ENCODE assay signal across 26 mouse cellular contexts in the genomic region with DNA sequence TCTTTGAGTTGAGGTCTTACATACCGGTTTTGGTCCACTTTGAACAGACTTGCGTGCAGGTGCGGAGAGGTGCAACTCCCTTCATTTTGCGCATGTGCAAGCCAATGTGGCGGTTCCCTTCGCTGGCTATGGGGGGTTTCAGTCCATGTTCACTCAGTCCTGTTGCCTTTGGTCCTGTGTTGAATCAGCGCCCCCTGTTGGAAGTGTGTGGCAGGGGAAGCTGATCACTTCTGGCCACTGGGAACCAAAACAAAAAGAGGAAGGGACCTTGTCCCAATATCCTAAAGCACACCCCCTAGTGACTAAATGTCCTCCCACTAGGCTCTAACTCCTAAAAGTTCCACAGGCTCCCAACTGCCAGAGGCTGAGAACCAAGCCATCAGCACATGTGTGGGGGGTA. TPM values are rescaled to one million over a fixed set of nuclear protein-coding genes. Genes with fewer than 3 reads are reported as not detected.
DNase-seq lines count a peak whose midpoint lies in the region; ATAC-seq and TF ChIP-seq lines count a peak whose summit lies in the region.
"Had no signal": no experiment of that assay in that cellular context is flagged by ENCODE, and none has a peak within 500 bp of the region (broad histone marks: within the 10 kb centered on the region; RNA-seq: fewer than 3 reads in every experiment).

No protein-coding gene starts in this region.

- no peak overlapping the region for H3K4me3 ChIP-seq in left cerebral cortex, adult 2 months
- H3K4me3 ChIP-seq in CH12.LX (replicated peaks in 1 of 3; ENCODE audit: low read depth in 2 of 3, low read length in 2 of 3, poor library complexity in 1 of 3) = no peak overlapping the region
- no peak overlapping the region for H3K4me3 ChIP-seq in forebrain, embryonic 16.5 days (replicated peaks; ENCODE audit: low read length)
- H3K4me3 ChIP-seq: liver, embryonic 15.5 days had no signal

- WGBS in forebrain, embryonic 16.5 days = 93% methylated on average over 7 of the region's 7 CpGs

- peaks cover 2 to 11% of the 10 kb centered on the region in 2 experiments; a peak in 3 of 4 replicates for H3K4me1 ChIP-seq in CH12.LX (ENCODE audit: control insufficient read depth in 1 of 2, insufficient read depth in 2 of 2)
- H3K4me1 ChIP-seq in forebrain, embryonic 16.5 days (replicated peaks; ENCODE audit: control insufficient read depth, insufficient read depth, low read length) = no peaks in the 10 kb centered on the region
- H3K4me1 ChIP-seq: liver, embryonic 15.5 days had no signal

- TF ChIP-seq POLR2A in CH12.LX (IDR thresholded peaks at IDR 0.05; ENCODE audit: low read depth, low read length) = no peak

- H3K79me2 ChIP-seq in CH12.LX (replicated peaks; ENCODE audit: control insufficient read depth, extremely low read depth, insufficient read depth, poor library complexity, severe bottlenecking) = no peaks in the 10 kb centered on the region

- TF ChIP-seq CTCF in left cerebral cortex, adult 2 months (IDR thresholded peaks at IDR 0.05) = peak; percentile 5
- TF ChIP-seq CTCF in CH12.LX (conservative IDR thresholded peaks at IDR 0.05 in 1 of 2, IDR thresholded peaks at IDR 0.05 in 1 of 2; ENCODE audit: low read depth in 2 of 2, low read length in 2 of 2) = peak; percentile 14 to 50; a peak in 2 of 4 replicates

- H3K36me3 ChIP-seq in CH12.LX (replicated peaks in 1 of 2; ENCODE audit: control insufficient read depth in 1 of 2, insufficient read depth in 1 of 2, low read length in 1 of 2) = peaks cover 15 to 60% of the 10 kb centered on the region in 2 experiments
- H3K36me3 ChIP-seq in forebrain, embryonic 16.5 days (ENCODE audit: control insufficient read depth, insufficient read depth) = no peaks in the 10 kb centered on the region
- H3K36me3 ChIP-seq: liver, embryonic 15.5 days had no signal

- dilution Hi-C loops in CH12.LX (cut with MboI; ENCODE audit: extremely low pct_ligation_motif_present, extremely low pct_unique_long_range_greater_than_20kb, low sequenced_read_pairs) = no loop called here

- TF ChIP-seq EP300 in CH12.LX (IDR thresholded peaks at IDR 0.05; ENCODE audit: low read length) = no peak

- peak; percentile 1 for TF ChIP-seq RAD21 in CH12.LX (IDR thresholded peaks at IDR 0.05; ENCODE audit: low read depth, low read length)

- no peaks in the 10 kb centered on the region for H3K27me3 ChIP-seq in CH12.LX (replicated peaks)
- H3K27me3 ChIP-seq in forebrain, embryonic 16.5 days (replicated peaks; ENCODE audit: control insufficient read depth, insufficient read depth, low read length) = no peaks in the 10 kb centered on the region
- H3K27me3 ChIP-seq: liver, embryonic 15.5 days had no signal

- DNase-seq in CD4-positive, CD25-positive, alpha-beta regulatory T cell, adult 2 months (ENCODE audit: low read depth, low spot score) = peak; percentile 2
- DNase-seq in left cerebral cortex, adult 2 months (ENCODE audit: extremely low spot score in 1 of 2, low spot score in 2 of 2) = no peak
- DNase-seq in left cerebral cortex, postnatal 14 days (ENCODE audit: low spot score in 2 of 2) = no peak
- DNase-seq in CH12.LX (ENCODE audit: extremely low read depth) = peak; percentile 29
- peak; percentile 20 for DNase-seq in WW6 (ENCODE audit: low read depth, low spot score)
- DNase-seq in spleen, postnatal 14 days (ENCODE audit: low spot score in 2 of 2) = no peak
- DNase-seq: cerebellum, adult 11 months; cerebellum, postnatal 14 days; heart, postnatal 4 days; kidney, adult 2 months; kidney, postnatal 4 days; layer of hippocampus, postnatal 36 days; left cerebral cortex, postnatal 4 days had no signal

- H3K27ac ChIP-seq in left cerebral cortex, adult 2 months = no peak overlapping the region
- no peak overlapping the region for H3K27ac ChIP-seq in CH12.LX (ENCODE audit: insufficient read depth, low read depth)
- no peak overlapping the region for H3K27ac ChIP-seq in forebrain, embryonic 16.5 days (ENCODE audit: low read length)
- H3K27ac ChIP-seq: liver, embryonic 15.5 days had no signal

- intact Hi-C loops in left cerebral cortex, adult 2 months (cut with DNase I) = no loop called here
- intact Hi-C loops in left cerebral cortex, postnatal 14 days (cut with DNase I) = no loop called here

- in situ Hi-C loops in CH12.LX (cut with MboI; ENCODE audit: low pct_ligation_motif_present, low pct_unique_long_range_greater_than_20kb, low sequenced_read_pairs) = no loop called here

- H3K9ac ChIP-seq in CH12.LX (ENCODE audit: insufficient read depth, low read depth) = no peak overlapping the region
- H3K9ac ChIP-seq in forebrain, embryonic 16.5 days (replicated peaks; ENCODE audit: low read depth, low read length) = no peak overlapping the region
- H3K9ac ChIP-seq: liver, embryonic 15.5 days had no signal

- H3K9me3 ChIP-seq in CH12.LX (replicated peaks; ENCODE audit: low read length) = no peaks in the 10 kb centered on the region
- H3K9me3 ChIP-seq in forebrain, embryonic 16.5 days (ENCODE audit: control insufficient read depth, low read length) = no peaks in the 10 kb centered on the region
- H3K9me3 ChIP-seq: liver, embryonic 15.5 days had no signal

- no peak for ATAC-seq in CD4-positive, CD25-positive, alpha-beta regulatory T cell, adult 4 months
- no peak for ATAC-seq in forebrain, embryonic 16.5 days
- ATAC-seq: activated CD4-positive, CD25-positive, alpha-beta regulatory T cell, adult 4 months had no signal

- H3K4me2 ChIP-seq in CH12.LX (ENCODE audit: insufficient read depth, low read depth, poor library complexity, severe bottlenecking) = no peak overlapping the region
- H3K4me2 ChIP-seq in forebrain, embryonic 16.5 days (ENCODE audit: low read length) = no peak overlapping the region
- H3K4me2 ChIP-seq: liver, embryonic 15.5 days had no signal

TF ChIP-seq in CH12.LX, 34 proteins besides CTCF, POLR2A, EP300 and RAD21:
- no peak for TF ChIP-seq JUND (conservative IDR thresholded peaks at IDR 0.05; ENCODE audit: low read depth, low read length)

RNA-seq across cellular contexts. Expression of gene Gm12569, which starts 6.3 kb away (rescaled TPM):
- polyA plus RNA-seq in CD4-positive, CD25-positive, alpha-beta regulatory T cell, adult 4 months (2017; shearing (Covaris generic)) = not detected
- total RNA-seq in left cerebral cortex, adult 2 months (2021) = not detected
- total RNA-seq in left cerebral cortex, postnatal 14 days (2021) = not detected
- total RNA-seq in CH12.LX (2012; rRNA removed) = 5.9 and 6.5 TPM in 2 replicates
- 2.1 and 2.9 TPM in 2 replicates for total RNA-seq in CH12.LX (2014; rRNA removed)
- 2.0 and 2.6 TPM in 2 replicates for polyA plus RNA-seq in CH12.LX (2012; ENCODE audit: insufficient read length, low read depth)
- not detected in 2 replicates for polyA plus RNA-seq in forebrain, embryonic 16.5 days (2015; fragmentation: Nextera tagmentation; extraction: Ambion mirVana)
- total RNA-seq: gastrocnemius, postnatal 4 days; heart, postnatal 4 days; layer of hippocampus, postnatal 36 days; left cerebral cortex, postnatal 4 days; megakaryocyte-erythroid progenitor cell, adult 5-6 weeks; MEL had no signal
- polyA plus RNA-seq: activated CD4-positive, CD25-positive, alpha-beta regulatory T cell, adult 4 months; brain, embryonic 14.5 days; forebrain, embryonic 11.5 days; frontal cortex, adult 2 months; heart, embryonic 14.5 days; kidney, adult 2 months; liver, embryonic 15.5 days; neural tube, embryonic 11.5 days; stomach, embryonic 14.5 days had no signal

RNA-seq across cellular contexts. Expression of gene Clk4, which starts 47.5 kb away (rescaled TPM):
- polyA plus RNA-seq in CD4-positive, CD25-positive, alpha-beta regulatory T cell, adult 4 months (2017; shearing (Covaris generic)) = 100 to 1,000 TPM; 220 to 233 TPM
- 100 to 1,000 TPM; 106 to 134 TPM for total RNA-seq in left cerebral cortex, adult 2 months (2021)
- 100 to 1,000 TPM in 1 of 2 experiments, 10 to 100 TPM in 1; 99.1 to 102 TPM for total RNA-seq in left cerebral cortex, postnatal 14 days (2021)
- total RNA-seq in CH12.LX (2012; rRNA removed) = 70.5 and 72.2 TPM in 2 replicates
- 93.4 and 105 TPM in 2 replicates for total RNA-seq in CH12.LX (2014; rRNA removed)
- polyA plus RNA-seq in CH12.LX (2012; ENCODE audit: insufficient read length, low read depth) = 64.1 and 70.8 TPM in 2 replicates
- 174 and 188 TPM in 2 replicates for polyA plus RNA-seq in forebrain, embryonic 16.5 days (2015; fragmentation: Nextera tagmentation; extraction: Ambion mirVana)

RNA-seq across cellular contexts. Expression of gene BC049762, which starts 48.8 kb away (rescaled TPM):
- under 1 TPM in 1 of 2 experiments, not detected in 1; 0.74 TPM for polyA plus RNA-seq in CD4-positive, CD25-positive, alpha-beta regulatory T cell, adult 4 months (2017; shearing (Covaris generic))
- total RNA-seq in left cerebral cortex, adult 2 months (2021) = not detected
- total RNA-seq in left cerebral cortex, postnatal 14 days (2021) = not detected
- total RNA-seq in CH12.LX (2012; rRNA removed) (0.25 and 0.34 TPM in 2 replicates), CH12.LX (2014; rRNA removed) (0.36 TPM in 1 of 2 replicates, not detected in the other)
- 0.31 and 0.38 TPM in 2 replicates for polyA plus RNA-seq in CH12.LX (2012; ENCODE audit: insufficient read length, low read depth)
- polyA plus RNA-seq in forebrain, embryonic 16.5 days (2015; fragmentation: Nextera tagmentation; extraction: Ambion mirVana) = 0.45 TPM in 1 of 2 replicates, not detected in the other
- total RNA-seq: gastrocnemius, postnatal 4 days; heart, postnatal 4 days; layer of hippocampus, postnatal 36 days; left cerebral cortex, postnatal 4 days; megakaryocyte-erythroid progenitor cell, adult 5-6 weeks; MEL had no signal
- polyA plus RNA-seq: activated CD4-positive, CD25-positive, alpha-beta regulatory T cell, adult 4 months; heart, embryonic 14.5 days had no signal

Comparison
In these comparisons a context has a peak if more than half of its experiments do, and no peak if none do; other contexts are left out.
1. DNase-seq: peak in CD4-positive, CD25-positive, alpha-beta regulatory T cell, adult 2 months (single experiment), CH12.LX (single experiment) and WW6 (single experiment); none in left cerebral cortex, adult 2 months (0 of 2), left cerebral cortex, postnatal 14 days (0 of 2) and spleen, postnatal 14 days (0 of 2).